Comparison of ENCODE assay signal across 8 mouse cellular contexts in the genomic region with DNA sequence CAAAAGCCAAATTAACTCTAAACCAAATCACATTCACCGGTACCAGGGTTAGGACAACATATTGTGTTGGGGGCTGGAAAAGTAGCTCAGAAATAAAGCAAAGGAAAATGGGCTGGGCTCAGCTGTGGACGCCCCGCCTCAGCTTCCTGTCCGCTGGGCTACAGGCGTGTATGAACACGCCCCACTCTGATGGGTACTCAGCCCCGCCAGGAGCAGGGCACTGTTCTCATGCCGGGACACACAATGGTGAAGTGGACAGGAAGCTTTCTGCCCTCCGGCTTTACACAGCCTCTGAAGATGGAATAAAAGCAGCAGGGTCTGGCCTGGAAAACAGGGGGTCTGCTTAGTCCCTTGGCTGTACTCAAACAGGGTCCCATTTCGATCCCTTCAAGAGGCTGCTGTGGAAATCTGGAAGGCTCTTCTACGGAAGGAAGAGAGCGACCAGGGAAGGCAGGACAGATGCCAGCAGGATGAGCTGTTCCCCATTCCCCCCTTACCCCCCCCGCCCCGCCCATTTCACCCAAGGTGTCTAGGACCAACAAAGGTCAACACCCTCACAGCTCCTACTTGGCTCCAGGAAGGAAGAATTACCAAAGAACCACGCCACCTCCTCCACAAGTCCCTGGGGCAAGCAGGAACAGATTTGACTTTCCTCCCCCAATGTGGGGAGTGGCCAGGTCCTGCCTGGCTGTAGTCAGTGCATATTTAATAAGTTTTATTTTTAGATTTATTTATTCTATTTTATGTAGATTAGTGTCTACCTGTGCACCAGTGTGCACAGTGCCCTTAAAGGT. TPM values are rescaled to one million over a fixed set of nuclear protein-coding genes. Genes with fewer than 3 reads are reported as not detected.
DNase-seq lines count a peak whose midpoint lies in the region; ATAC-seq and TF ChIP-seq lines count a peak whose summit lies in the region.

No protein-coding gene starts in this region.

- no peaks in the 10 kb centered on the region for H3K27me3 ChIP-seq in midbrain, embryonic 12.5 days
- H3K27me3 ChIP-seq in midbrain, postnatal 0 days (ENCODE audit: insufficient read depth, low read length): no peaks in the 10 kb centered on the region
- no peaks in the 10 kb centered on the region for H3K27me3 ChIP-seq in heart, embryonic 13.5 days (replicated peaks)
- H3K27me3 ChIP-seq in limb, embryonic 15.5 days: no peaks in the 10 kb centered on the region
- no peaks in the 10 kb centered on the region for H3K27me3 ChIP-seq in stomach, embryonic 14.5 days (ENCODE audit: control insufficient read depth, insufficient read depth, low read length)

- H3K9me3 ChIP-seq in midbrain, embryonic 12.5 days: no peaks in the 10 kb centered on the region
- H3K9me3 ChIP-seq in midbrain, postnatal 0 days (ENCODE audit: low read length): no peaks in the 10 kb centered on the region
- H3K9me3 ChIP-seq in heart, embryonic 13.5 days: no peaks in the 10 kb centered on the region
- H3K9me3 ChIP-seq in limb, embryonic 15.5 days: no peaks in the 10 kb centered on the region
- no peaks in the 10 kb centered on the region for H3K9me3 ChIP-seq in stomach, embryonic 14.5 days (ENCODE audit: control insufficient read depth, low read depth, low read length)

- no peak overlapping the region for H3K4me3 ChIP-seq in midbrain, embryonic 12.5 days
- no peak overlapping the region for H3K4me3 ChIP-seq in midbrain, postnatal 0 days (ENCODE audit: low read depth, low read length)
- H3K4me3 ChIP-seq in heart, embryonic 13.5 days: no peak overlapping the region
- no peak overlapping the region for H3K4me3 ChIP-seq in limb, embryonic 15.5 days
- no peak overlapping the region for H3K4me3 ChIP-seq in stomach, embryonic 14.5 days (ENCODE audit: low read depth, low read length)

- WGBS in midbrain, embryonic 12.5 days: 67% methylated on average over 15 of the region's 15 CpGs
- WGBS in midbrain, postnatal 0 days: 61% methylated on average over 15 of the region's 15 CpGs
- WGBS in heart, embryonic 13.5 days: 60% methylated on average over 15 of the region's 15 CpGs
- WGBS in limb, embryonic 15.5 days: 37% methylated on average over 15 of the region's 15 CpGs
- 53% methylated on average over 15 of the region's 15 CpGs for WGBS in stomach, embryonic 14.5 days

- no peak overlapping the region for H3K4me2 ChIP-seq in midbrain, embryonic 12.5 days (replicated peaks)
- no peak overlapping the region for H3K4me2 ChIP-seq in midbrain, postnatal 0 days (ENCODE audit: low read depth, low read length, poor library complexity, severe bottlenecking)
- H3K4me2 ChIP-seq in heart, embryonic 13.5 days: peak overlapping the region; percentile 51
- H3K4me2 ChIP-seq in limb, embryonic 15.5 days: 0 out of 2 replicates have a peak overlapping the region, but pooled peaks have one; percentile 1
- peak overlapping the region; percentile 18 for H3K4me2 ChIP-seq in stomach, embryonic 14.5 days (replicated peaks; ENCODE audit: low read depth, low read length)

- no peak for ATAC-seq in midbrain, embryonic 12.5 days (ENCODE audit: low FRiP score, low read depth)
- no peak for ATAC-seq in midbrain, postnatal 0 days (ENCODE audit: low FRiP score)
- ATAC-seq in heart, embryonic 13.5 days (ENCODE audit: extremely low read depth, insufficient number of reproducible peaks, low FRiP score, low TSS enrichment): 0 out of 2 replicates have a peak, but pooled peaks have one; percentile 16
- ATAC-seq in limb, embryonic 15.5 days (ENCODE audit: insufficient number of reproducible peaks, low FRiP score, low TSS enrichment, low read depth): 0 out of 2 replicates have a peak, but pooled peaks have one; percentile 50
- peak; percentile 78; the same call in 1 of the 2 replicates for ATAC-seq in stomach, embryonic 14.5 days (ENCODE audit: insufficient number of reproducible peaks, insufficient read depth, low FRiP score, low read depth)

- H3K27ac ChIP-seq in midbrain, embryonic 12.5 days (replicated peaks): peak overlapping the region; percentile 25; the same call in 1 of the 2 replicates
- no peak overlapping the region for H3K27ac ChIP-seq in midbrain, postnatal 0 days (ENCODE audit: low read depth, low read length)
- H3K27ac ChIP-seq in heart, embryonic 13.5 days (replicated peaks): peak overlapping the region; percentile 76
- H3K27ac ChIP-seq in limb, embryonic 15.5 days: peak overlapping the region; percentile 57; the same call in 1 of the 2 replicates
- peak overlapping the region; percentile 67 for H3K27ac ChIP-seq in stomach, embryonic 14.5 days (ENCODE audit: low read length)

- no peak for DNase-seq in midbrain, postnatal 0 days (ENCODE audit: low spot score)
- DNase-seq in spleen, adult 12 weeks (ENCODE audit: low spot score): no peak
- DNase-seq in cerebellum, postnatal 14 days: no peak
- DNase-seq in spleen, postnatal 4 days (ENCODE audit: low spot score in 2 of 2): no peak

- peaks cover 41% of the 10 kb centered on the region for H3K4me1 ChIP-seq in midbrain, embryonic 12.5 days
- no peaks in the 10 kb centered on the region for H3K4me1 ChIP-seq in midbrain, postnatal 0 days (ENCODE audit: insufficient read depth, low read length)
- peaks cover 70% of the 10 kb centered on the region for H3K4me1 ChIP-seq in heart, embryonic 13.5 days
- H3K4me1 ChIP-seq in limb, embryonic 15.5 days: peaks cover 65% of the 10 kb centered on the region
- H3K4me1 ChIP-seq in stomach, embryonic 14.5 days (ENCODE audit: control insufficient read depth, insufficient read depth, low read length): peaks cover 42% of the 10 kb centered on the region

- no peak overlapping the region for H3K9ac ChIP-seq in midbrain, embryonic 12.5 days (replicated peaks)
- no peak overlapping the region for H3K9ac ChIP-seq in midbrain, postnatal 0 days (replicated peaks; ENCODE audit: low read length, poor library complexity, severe bottlenecking)
- peak overlapping the region; percentile 38; the same call in 1 of the 2 replicates for H3K9ac ChIP-seq in heart, embryonic 13.5 days
- H3K9ac ChIP-seq in limb, embryonic 15.5 days: no peak overlapping the region
- H3K9ac ChIP-seq in stomach, embryonic 14.5 days (replicated peaks; ENCODE audit: low read depth, low read length): no peak overlapping the region

- 0 out of 2 replicates have a peak, but pooled peaks cover 2% of the 10 kb centered on the region for H3K36me3 ChIP-seq in midbrain, embryonic 12.5 days
- H3K36me3 ChIP-seq in midbrain, postnatal 0 days (ENCODE audit: insufficient read depth, low read length): no peaks in the 10 kb centered on the region
- no peaks in the 10 kb centered on the region for H3K36me3 ChIP-seq in heart, embryonic 13.5 days
- H3K36me3 ChIP-seq in limb, embryonic 15.5 days: no peaks in the 10 kb centered on the region
- H3K36me3 ChIP-seq in stomach, embryonic 14.5 days (ENCODE audit: control insufficient read depth, insufficient read depth, low read length): no peaks in the 10 kb centered on the region; the same call in 1 of the 2 replicates

- no peak for TF ChIP-seq CTCF in midbrain, postnatal 0 days (IDR thresholded peaks at IDR 0.05)

RNA-seq across cellular contexts. Expression of a gene that starts 19.4 kb away (rescaled TPM):
- 57.1 and 63.4 TPM in 2 replicates for polyA plus RNA-seq in midbrain, embryonic 12.5 days (2016; fragmentation: Nextera tagmentation; extraction: Ambion mirVana)
- 61.8 and 62.6 TPM in 2 replicates for total RNA-seq in midbrain, postnatal 0 days (2014; rRNA removed)
- 22.5 and 22.9 TPM in 2 replicates for polyA plus RNA-seq in midbrain, postnatal 0 days (2015; fragmentation: Nextera tagmentation; extraction: Ambion mirVana)
- 49.3 and 52.6 TPM in 2 replicates for polyA plus RNA-seq in heart, embryonic 13.5 days (2015; fragmentation: Nextera tagmentation; extraction: Ambion mirVana)
- 122 and 123 TPM in 2 replicates for polyA plus RNA-seq in limb, embryonic 15.5 days (2015; fragmentation: Nextera tagmentation; extraction: Ambion mirVana)
- 37.6 and 45.2 TPM in 2 replicates for polyA plus RNA-seq in stomach, embryonic 14.5 days (2014; fragmentation: Nextera tagmentation; extraction: Ambion mirVana)

RNA-seq across cellular contexts. Expression of a gene that starts 35.9 kb away (rescaled TPM):
- 43.6 and 44.7 TPM in 2 replicates for polyA plus RNA-seq in midbrain, embryonic 12.5 days (2016; fragmentation: Nextera tagmentation; extraction: Ambion mirVana)
- total RNA-seq in midbrain, postnatal 0 days (2014; rRNA removed): 24.5 and 28.5 TPM in 2 replicates
- 20.0 and 22.2 TPM in 2 replicates for polyA plus RNA-seq in midbrain, postnatal 0 days (2015; fragmentation: Nextera tagmentation; extraction: Ambion mirVana)
- 18.6 and 20.5 TPM in 2 replicates for polyA plus RNA-seq in heart, embryonic 13.5 days (2015; fragmentation: Nextera tagmentation; extraction: Ambion mirVana)
- polyA plus RNA-seq in limb, embryonic 15.5 days (2015; fragmentation: Nextera tagmentation; extraction: Ambion mirVana): 20.5 and 22.3 TPM in 2 replicates
- 31.0 and 32.3 TPM in 2 replicates for polyA plus RNA-seq in stomach, embryonic 14.5 days (2014; fragmentation: Nextera tagmentation; extraction: Ambion mirVana)

RNA-seq across cellular contexts. Expression of a gene that starts 36.1 kb away (rescaled TPM):
- 73.9 and 88.4 TPM in 2 replicates for polyA plus RNA-seq in midbrain, embryonic 12.5 days (2016; fragmentation: Nextera tagmentation; extraction: Ambion mirVana)
- 46.7 and 47.4 TPM in 2 replicates for total RNA-seq in midbrain, postnatal 0 days (2014; rRNA removed)
- polyA plus RNA-seq in midbrain, postnatal 0 days (2015; fragmentation: Nextera tagmentation; extraction: Ambion mirVana): 85.5 and 85.7 TPM in 2 replicates
- 98.0 and 111 TPM in 2 replicates for polyA plus RNA-seq in heart, embryonic 13.5 days (2015; fragmentation: Nextera tagmentation; extraction: Ambion mirVana)
- 88.4 and 91.3 TPM in 2 replicates for polyA plus RNA-seq in limb, embryonic 15.5 days (2015; fragmentation: Nextera tagmentation; extraction: Ambion mirVana)
- 99.2 and 104 TPM in 2 replicates for polyA plus RNA-seq in stomach, embryonic 14.5 days (2014; fragmentation: Nextera tagmentation; extraction: Ambion mirVana)

RNA-seq across cellular contexts. Expression of a gene that starts 40.2 kb away (rescaled TPM):
- 48.3 and 49.0 TPM in 2 replicates for polyA plus RNA-seq in midbrain, embryonic 12.5 days (2016; fragmentation: Nextera tagmentation; extraction: Ambion mirVana)
- 83.5 and 92.4 TPM in 2 replicates for total RNA-seq in midbrain, postnatal 0 days (2014; rRNA removed)
- polyA plus RNA-seq in midbrain, postnatal 0 days (2015; fragmentation: Nextera tagmentation; extraction: Ambion mirVana): 26.2 and 26.6 TPM in 2 replicates
- polyA plus RNA-seq in heart, embryonic 13.5 days (2015; fragmentation: Nextera tagmentation; extraction: Ambion mirVana): 41.1 and 41.4 TPM in 2 replicates
- 53.4 and 63.3 TPM in 2 replicates for polyA plus RNA-seq in limb, embryonic 15.5 days (2015; fragmentation: Nextera tagmentation; extraction: Ambion mirVana)
- polyA plus RNA-seq in stomach, embryonic 14.5 days (2014; fragmentation: Nextera tagmentation; extraction: Ambion mirVana): 45.9 and 47.2 TPM in 2 replicates

RNA-seq across cellular contexts. Expression of a gene that starts 53.9 kb away (rescaled TPM):
- polyA plus RNA-seq in midbrain, embryonic 12.5 days (2016; fragmentation: Nextera tagmentation; extraction: Ambion mirVana): 6.6 and 8.1 TPM in 2 replicates
- total RNA-seq in midbrain, postnatal 0 days (2014; rRNA removed): 45.8 and 69.0 TPM in 2 replicates
- 2.6 and 3.3 TPM in 2 replicates for polyA plus RNA-seq in midbrain, postnatal 0 days (2015; fragmentation: Nextera tagmentation; extraction: Ambion mirVana)
- 11.6 and 13.1 TPM in 2 replicates for polyA plus RNA-seq in heart, embryonic 13.5 days (2015; fragmentation: Nextera tagmentation; extraction: Ambion mirVana)
- 6.4 and 7.1 TPM in 2 replicates for polyA plus RNA-seq in limb, embryonic 15.5 days (2015; fragmentation: Nextera tagmentation; extraction: Ambion mirVana)
- 12.2 and 15.7 TPM in 2 replicates for polyA plus RNA-seq in stomach, embryonic 14.5 days (2014; fragmentation: Nextera tagmentation; extraction: Ambion mirVana)

Comparison
In these comparisons a context has a peak if more than half of its experiments do, and no peak if none do; other contexts are left out.
1. ATAC-seq: peak in heart, embryonic 13.5 days (single experiment), limb, embryonic 15.5 days (single experiment) and stomach, embryonic 14.5 days (single experiment); none in midbrain, embryonic 12.5 days (single experiment) and midbrain, postnatal 0 days (single experiment).
2. H3K4me2 ChIP-seq: peak in heart, embryonic 13.5 days (single experiment), limb, embryonic 15.5 days (single experiment) and stomach, embryonic 14.5 days (single experiment); none in midbrain, embryonic 12.5 days (single experiment) and midbrain, postnatal 0 days (single experiment).